Mouse (Mus musculus) hindbrain, embryonic 15.5 days (tissue): ENCODE data around the gene Ifit3. TPM values are rescaled to one million over a fixed set of nuclear protein-coding genes. Genes with fewer than 3 reads are reported as not detected.
"Not testable (repeated sequence)": the region's sequence is repeated elsewhere in the genome, so short reads cannot be mapped to it uniquely, and the experiment has no call there.

Source experiments
- ATAC-seq: fragments of 200-750 bp; cut with Nextera tagmentation; 2 replicates; pipeline ENCODE4 v1.8.0; 2017; ENCODE audit warnings: low read depth, moderate number of reproducible peaks, moderate TSS enrichment; ENCODE audit not compliant: low FRiP score
- H3K27ac ChIP-seq: fragments of 300-500 bp; sonication (generic); replicated peaks from 2 replicates; pipeline ENCODE4 v1.5.1; 2015; ENCODE audit warnings: mild to moderate bottlenecking, inconsistent platforms
- H3K27me3 ChIP-seq: fragments of 300-500 bp; sonication (generic); 2 replicates; pipeline ENCODE4 v1.6.1; 2015; ENCODE audit warnings: control low read depth, inconsistent platforms
- H3K36me3 ChIP-seq: fragments of 300-500 bp; sonication (generic); 2 replicates; pipeline ENCODE4 v1.6.1; 2015; ENCODE audit warnings: control low read depth, inconsistent platforms
- H3K4me1 ChIP-seq: fragments of 300-500 bp; sonication (generic); replicated peaks from 2 replicates; pipeline ENCODE4 v1.6.1; 2015; ENCODE audit warnings: control low read depth, inconsistent platforms
- H3K4me2 ChIP-seq: fragments of 300-500 bp; sonication (generic); 2 replicates; pipeline ENCODE4 v1.6.1; 2015; ENCODE audit warnings: moderate library complexity, mild to moderate bottlenecking, inconsistent platforms
- H3K4me3 ChIP-seq: fragments of 300-500 bp; sonication (generic); 2 replicates; pipeline ENCODE4 v1.5.1; 2015; ENCODE audit warnings: mild to moderate bottlenecking, inconsistent platforms
- H3K9ac ChIP-seq: fragments of 300-500 bp; sonication (generic); 2 replicates; pipeline ENCODE4 v1.6.1; 2015; ENCODE audit warnings: inconsistent platforms
- H3K9me3 ChIP-seq: fragments of 300-500 bp; sonication (generic); 2 replicates; pipeline ENCODE4 v1.6.1; 2016; ENCODE audit warnings: control low read depth, inconsistent platforms
- WGBS: fragments of 180-500 bp; shearing (Covaris S2); methylation state at CpG from one replicate; pipeline ENCODE4 v1.1.7; 2015; 5-methylcytosine and 5-hydroxymethylcytosine counted together
- polyA plus RNA-seq: library from polyadenylated mRNA; unstranded; fragments of >200 nt; fragmentation: Nextera tagmentation; extraction: Ambion mirVana; gene quantifications from 2 replicates; pipeline ENCODE4 v1.2.1, GENCODE M21; 2015

Ifit3 gene
- polyA plus RNA-seq, 1 experiment from 2014 or later: 1.1 TPM

DNA sequence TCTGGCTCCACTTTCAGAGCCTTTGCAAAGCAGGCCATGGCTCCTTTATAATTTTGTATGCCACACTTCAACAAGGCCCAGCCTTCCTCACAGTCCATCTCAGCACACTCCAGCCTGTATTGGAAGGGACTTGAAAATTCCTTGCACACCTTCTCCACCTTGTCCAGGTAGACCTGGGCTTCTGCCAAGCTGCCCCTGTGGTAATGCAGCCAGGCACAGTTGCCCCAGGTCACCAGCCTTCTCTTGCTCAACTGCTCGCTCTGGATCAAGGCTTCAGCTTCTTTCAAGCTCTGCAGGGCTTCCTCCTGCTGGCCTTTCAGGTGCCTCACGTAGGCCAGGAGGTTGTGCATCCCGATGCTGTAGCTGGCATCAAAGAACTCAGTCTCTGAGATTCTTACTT is 11.2 kb downstream of the Ifit3 start:
- not testable (repeated sequence) for H3K4me1 ChIP-seq, H3K4me2 ChIP-seq, H3K9ac ChIP-seq, H3K27me3 ChIP-seq, H3K27ac ChIP-seq, H3K9me3 ChIP-seq, H3K36me3 ChIP-seq, H3K4me3 ChIP-seq, ATAC-seq
- WGBS: 82% methylated on average over 3 of the region's 3 CpGs

DNA sequence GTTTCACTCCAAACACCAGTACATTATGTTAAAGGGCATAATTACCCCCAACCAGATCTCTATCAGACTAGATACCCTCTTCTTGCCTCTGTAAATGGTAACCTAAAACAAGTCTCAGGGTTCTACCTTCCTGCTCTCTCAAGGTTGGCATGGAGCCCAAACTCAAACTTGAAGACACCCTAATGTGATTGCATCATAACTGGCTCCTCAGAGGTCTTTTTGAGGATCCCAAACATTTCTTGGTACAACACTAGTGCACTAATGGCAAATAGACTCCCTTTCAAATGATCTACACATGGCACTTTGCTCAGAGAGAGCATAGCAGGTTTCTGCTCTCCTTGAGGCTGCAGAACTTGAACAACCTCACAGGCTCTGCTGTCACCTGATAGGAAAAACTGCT is 13.5 kb downstream of the Ifit3 start:
- no peaks in the 10 kb centered on the region for H3K4me1 ChIP-seq

DNA sequence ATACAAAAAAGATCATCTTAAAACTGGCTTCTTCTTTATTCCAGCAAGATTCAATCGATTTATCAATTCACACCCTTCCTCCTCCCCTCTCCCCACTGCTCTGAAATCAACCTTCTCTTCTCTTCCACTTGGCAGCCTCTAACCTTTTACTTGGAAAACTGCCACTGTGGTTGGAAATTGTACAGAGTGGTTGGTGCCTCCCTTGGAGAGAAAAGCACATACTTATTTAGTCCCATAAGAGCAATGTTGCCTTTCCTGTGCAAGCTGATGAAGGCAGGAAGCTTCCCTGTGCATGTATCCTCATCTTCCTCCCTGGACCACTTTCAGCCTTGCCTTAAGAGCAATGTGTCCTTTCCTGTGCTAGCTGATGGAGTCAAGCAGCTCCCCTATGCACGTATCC is 15.0 kb downstream of the Ifit3 start:
- Histone ChIP-seq H3K4me1 (no peaks in the 10 kb centered on the region), H3K27me3 (no peaks in the 10 kb centered on the region), H3K4me2 (no peak overlapping the region), H3K9me3 (no peaks in the 10 kb centered on the region), H3K27ac (no peak overlapping the region), H3K36me3 (no peaks in the 10 kb centered on the region), H3K9ac (no peak overlapping the region), H3K4me3 (no peak overlapping the region)
- WGBS: 70% methylated on average over 2 of the region's 2 CpGs
- peak; percentile 42; the same call in 1 of the 2 replicates for ATAC-seq

More for the DNA sequence above, 13.5 kb downstream of the Ifit3 start:
- H3K36me3 ChIP-seq: no peaks in the 10 kb centered on the region
- H3K9ac ChIP-seq: no peak overlapping the region
- H3K4me3 ChIP-seq: no peak overlapping the region
- no peak overlapping the region for H3K4me2 ChIP-seq
- no peaks in the 10 kb centered on the region for H3K9me3 ChIP-seq
- H3K27me3 ChIP-seq: no peaks in the 10 kb centered on the region
- H3K27ac ChIP-seq: no peak overlapping the region
- no peak for ATAC-seq

DNA sequence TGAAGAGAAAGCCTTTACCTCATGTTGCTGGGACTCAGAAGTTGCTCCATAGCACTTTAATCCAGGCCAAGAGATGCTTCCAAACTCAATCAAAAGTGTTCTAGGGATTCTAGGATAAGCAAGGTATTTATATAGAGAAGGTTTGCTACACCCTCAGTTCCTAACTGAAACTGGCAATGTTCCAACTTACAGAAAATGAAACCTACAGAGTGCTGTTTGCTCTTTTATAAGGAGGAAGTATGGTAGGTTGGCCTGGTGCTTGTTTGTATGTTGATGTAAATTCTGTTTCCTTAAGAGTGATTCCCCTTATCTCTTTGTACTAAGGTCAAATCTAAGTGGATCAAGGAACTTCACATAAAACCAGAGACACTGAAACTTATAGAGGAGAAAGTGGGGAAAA is 15.9 kb downstream of the Ifit3 start:
- not testable (repeated sequence) for ATAC-seq, H3K4me2 ChIP-seq

DNA sequence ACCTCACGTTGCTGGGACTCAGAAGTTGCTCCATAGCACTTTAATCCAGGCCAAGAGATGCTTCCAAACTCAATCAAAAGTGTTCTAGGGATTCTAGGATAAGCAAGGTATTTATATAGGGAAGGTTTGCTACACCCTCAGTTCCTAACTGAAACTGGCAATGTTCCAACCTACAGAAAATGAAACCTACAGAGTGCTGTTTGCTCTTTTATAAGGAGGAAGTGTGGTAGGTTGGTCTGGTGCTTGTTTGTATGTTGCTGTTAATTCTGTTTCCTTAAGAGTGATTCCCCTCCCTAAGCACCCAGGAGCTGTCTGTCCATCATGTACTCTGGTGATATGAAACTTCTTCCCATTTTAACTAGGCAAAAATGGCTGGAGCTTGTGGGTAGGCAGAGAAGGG is 18.6 kb downstream of the Ifit3 start, which contains the start of gene Ifit1bl1:
TSS of gene Ifit1bl1 (minus strand) at position 69 of the 400 bp plus-strand sequence.
- 58% methylated on average over 1 of the region's 1 CpGs for WGBS
- not testable (repeated sequence) for H3K27ac ChIP-seq, ATAC-seq

More for the DNA sequence above, 15.9 kb downstream of the Ifit3 start:
- not testable (repeated sequence) for H3K9me3 ChIP-seq, H3K27me3 ChIP-seq, H3K9ac ChIP-seq, H3K4me1 ChIP-seq, H3K27ac ChIP-seq, H3K4me3 ChIP-seq, H3K36me3 ChIP-seq

DNA sequence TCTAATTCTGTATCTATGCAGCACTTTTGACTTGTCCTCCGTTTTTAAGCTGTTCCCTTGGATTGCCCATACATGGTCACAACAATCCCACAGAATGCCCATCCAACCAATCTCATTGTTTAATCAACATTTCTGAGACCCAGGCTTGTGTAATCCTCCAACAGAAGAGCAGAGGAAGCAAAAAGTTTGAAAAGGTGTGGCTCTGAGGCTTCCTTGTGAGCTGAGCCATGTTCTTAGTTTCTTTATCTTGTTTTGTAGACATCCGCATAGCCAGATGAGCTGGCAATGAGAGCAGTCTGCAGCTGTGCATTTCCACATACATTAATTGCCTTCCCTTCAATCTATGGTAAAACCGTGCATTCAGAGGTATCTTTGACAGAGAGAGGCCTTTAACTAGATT is 22.1 kb downstream of the Ifit3 start:
- H3K4me3 ChIP-seq: no peak overlapping the region
- WGBS: 92% methylated on average over 3 of the region's 3 CpGs
- no peaks in the 10 kb centered on the region for H3K36me3 ChIP-seq
- no peak overlapping the region for H3K9ac ChIP-seq
- no peaks in the 10 kb centered on the region for H3K27me3 ChIP-seq
- no peak for ATAC-seq
- H3K9me3 ChIP-seq: no peaks in the 10 kb centered on the region
- no peak overlapping the region for H3K27ac ChIP-seq
- no peaks in the 10 kb centered on the region for H3K4me1 ChIP-seq
- H3K4me2 ChIP-seq: no peak overlapping the region

More for the DNA sequence above, 18.6 kb downstream of the Ifit3 start, which contains the start of gene Ifit1bl1:
- H3K9me3 ChIP-seq, H3K4me1 ChIP-seq, H3K27me3 ChIP-seq, H3K9ac ChIP-seq, H3K4me2 ChIP-seq, H3K36me3 ChIP-seq, H3K4me3 ChIP-seq: not testable (repeated sequence)

DNA sequence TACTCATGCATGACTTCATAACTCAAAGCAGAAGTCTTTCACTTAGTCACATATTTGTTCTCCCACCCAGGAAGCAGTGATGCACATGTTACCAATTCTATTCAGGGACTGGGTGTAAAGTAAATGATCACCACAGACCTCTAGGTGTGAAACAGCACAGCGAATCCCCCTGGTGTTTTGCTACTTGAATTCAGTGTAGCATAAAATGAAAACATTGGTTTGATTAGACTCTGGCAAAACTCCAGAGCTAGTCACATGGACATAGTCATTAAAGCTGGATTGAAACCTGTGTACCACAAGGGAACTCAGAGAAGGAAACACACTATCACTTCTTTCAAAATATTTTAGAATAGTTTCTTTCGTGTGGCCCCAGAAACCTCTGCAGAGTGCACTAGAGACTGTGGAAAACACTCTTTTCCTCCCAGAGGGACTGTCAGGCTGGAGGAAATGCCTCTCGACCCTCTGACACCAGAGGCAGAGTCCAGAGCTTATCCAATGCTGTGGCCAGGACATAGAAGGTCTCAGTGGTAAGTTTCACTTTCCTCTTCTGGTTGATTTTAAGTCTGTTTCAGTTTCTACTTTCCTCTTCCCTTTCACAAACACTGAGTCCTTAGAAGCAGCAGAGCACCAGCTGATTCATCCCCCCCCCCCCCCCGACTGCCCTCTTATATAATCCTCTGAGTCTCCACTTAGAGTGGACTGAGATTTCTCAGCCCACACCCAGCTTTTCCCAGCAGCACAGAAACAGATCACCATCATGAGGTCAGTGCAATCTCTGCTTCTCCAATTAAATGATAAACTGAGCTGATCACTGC is 24.1 kb downstream of the Ifit3 start, which contains the start of gene Ifit3b:
TSS of gene Ifit3b (plus strand) at position 734 of the 815 bp plus-strand sequence.
- H3K4me2 ChIP-seq, H3K9ac ChIP-seq, H3K4me1 ChIP-seq, H3K4me3 ChIP-seq, H3K36me3 ChIP-seq, H3K27ac ChIP-seq, H3K9me3 ChIP-seq, H3K27me3 ChIP-seq: not testable (repeated sequence)
- peak; percentile 72 for ATAC-seq
- 57% methylated on average over 4 of the region's 4 CpGs for WGBS

DNA sequence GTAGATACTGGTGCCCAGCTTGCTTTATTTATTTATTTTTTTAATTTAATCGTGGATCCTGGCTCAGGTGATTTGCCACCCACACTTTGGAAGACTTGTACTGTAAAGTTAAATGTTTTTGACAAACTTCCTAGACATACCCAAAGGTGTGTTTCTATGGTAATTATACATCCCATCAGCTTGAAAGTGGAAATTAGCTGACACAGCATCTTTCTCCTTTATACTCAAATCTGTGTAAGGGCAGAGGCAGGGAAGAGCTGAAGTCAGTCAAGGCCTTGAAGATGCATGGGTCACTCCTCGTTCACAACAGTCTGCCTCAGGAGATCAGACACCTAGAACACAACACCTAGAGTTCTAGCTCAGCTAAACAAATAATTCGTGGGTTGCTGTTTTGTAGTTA is 26.8 kb downstream of the Ifit3 start:
- not testable (repeated sequence) for H3K36me3 ChIP-seq, H3K4me2 ChIP-seq, H3K9ac ChIP-seq, H3K9me3 ChIP-seq, H3K4me1 ChIP-seq, H3K27me3 ChIP-seq, ATAC-seq, H3K4me3 ChIP-seq, H3K27ac ChIP-seq
- WGBS: 84% methylated on average over 3 of the region's 3 CpGs

DNA sequence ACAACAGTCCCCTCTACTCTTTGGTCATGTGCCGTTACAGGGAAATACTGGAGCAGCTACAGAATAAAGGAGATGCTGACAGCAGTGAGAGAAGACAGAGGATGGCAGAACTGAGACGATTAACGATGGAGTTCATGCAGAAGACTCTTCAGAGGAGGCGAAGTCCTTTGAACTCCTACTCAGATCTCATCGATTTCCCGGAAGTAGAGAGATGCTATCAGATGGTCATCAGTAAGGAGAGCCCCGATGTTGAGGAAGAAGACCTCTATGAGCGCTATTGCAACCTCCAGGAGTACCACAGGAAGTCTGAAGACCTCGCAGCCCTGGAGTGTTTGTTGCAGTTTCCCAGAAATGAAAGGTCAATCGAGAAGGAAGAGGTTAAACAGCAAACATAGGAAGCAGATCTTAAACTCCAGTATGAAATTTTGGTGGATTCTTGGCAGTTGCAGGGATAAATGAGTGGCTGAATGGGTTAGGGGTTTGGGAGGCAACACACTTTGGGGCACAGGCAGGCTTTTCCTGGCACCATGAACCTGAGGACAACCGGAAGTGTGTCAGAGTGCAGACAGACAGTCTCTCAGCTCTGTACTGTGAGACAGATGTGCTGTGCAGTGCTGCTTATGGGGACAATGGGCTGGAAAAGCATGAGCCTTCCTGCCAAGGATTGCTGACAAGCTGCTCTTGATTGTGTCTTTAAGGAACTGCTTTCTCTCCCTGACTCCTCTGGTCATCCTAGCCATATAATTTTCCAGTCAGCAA is 29.1 kb downstream of the Ifit3 start:
- not testable (repeated sequence) for H3K36me3 ChIP-seq, H3K4me1 ChIP-seq, H3K4me2 ChIP-seq, H3K4me3 ChIP-seq, H3K9ac ChIP-seq, ATAC-seq, H3K27ac ChIP-seq, H3K9me3 ChIP-seq, H3K27me3 ChIP-seq
- 83% methylated on average over 6 of the region's 11 CpGs for WGBS

DNA sequence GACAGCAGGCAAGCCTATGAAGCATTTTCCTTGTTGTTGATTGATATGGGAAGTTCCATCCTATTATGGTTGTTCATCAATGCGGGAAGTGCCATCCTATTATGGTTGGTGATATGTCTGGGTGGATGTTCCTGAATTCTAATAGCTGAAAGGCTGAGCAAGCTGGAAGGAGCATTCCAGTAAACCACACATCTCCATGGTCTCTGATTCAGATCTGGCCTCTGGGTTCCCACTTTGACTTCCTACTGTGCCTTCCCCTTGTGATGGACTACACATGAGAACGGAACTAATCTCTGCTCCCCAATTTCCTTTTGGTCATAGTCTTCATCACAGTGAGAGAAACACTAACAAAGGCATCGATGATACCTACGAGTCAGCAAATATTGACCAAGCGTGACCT is 37.5 kb downstream of the Ifit3 start:
- H3K4me1 ChIP-seq: no peaks in the 10 kb centered on the region
- H3K9ac ChIP-seq: no peak overlapping the region
- ATAC-seq: no peak
- no peaks in the 10 kb centered on the region for H3K27me3 ChIP-seq
- no peak overlapping the region for H3K27ac ChIP-seq
- no peak overlapping the region for H3K4me3 ChIP-seq
- WGBS: 91% methylated on average over 5 of the region's 5 CpGs
- no peaks in the 10 kb centered on the region for H3K9me3 ChIP-seq
- H3K4me2 ChIP-seq: no peak overlapping the region
- no peaks in the 10 kb centered on the region for H3K36me3 ChIP-seq

DNA sequence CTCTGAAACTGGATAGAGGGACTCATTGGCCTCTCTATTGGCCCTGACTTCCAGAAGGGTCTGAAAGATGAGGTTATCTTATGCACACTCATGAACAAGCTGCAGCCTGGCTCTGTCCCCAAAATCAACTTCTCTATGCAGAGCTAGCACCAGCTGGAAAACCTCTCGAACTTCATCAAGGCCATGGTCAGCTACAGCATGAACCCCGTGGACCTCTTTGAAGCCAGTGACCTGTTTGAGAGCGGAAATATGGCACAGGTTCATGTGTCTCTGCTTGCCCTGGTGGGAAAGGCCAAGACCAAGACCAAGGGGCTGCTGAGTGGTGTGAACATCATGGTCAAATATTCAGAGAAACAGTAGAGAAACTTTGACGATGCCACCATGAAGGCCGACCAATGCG is 40.5 kb downstream of the Ifit3 start:
- no peaks in the 10 kb centered on the region for H3K4me1 ChIP-seq
- no peak overlapping the region for H3K4me3 ChIP-seq
- WGBS: 95% methylated on average over 6 of the region's 6 CpGs
- H3K36me3 ChIP-seq: no peaks in the 10 kb centered on the region
- no peaks in the 10 kb centered on the region for H3K27me3 ChIP-seq
- no peak overlapping the region for H3K4me2 ChIP-seq
- H3K27ac ChIP-seq: no peak overlapping the region
- no peak overlapping the region for H3K9ac ChIP-seq
- ATAC-seq: no peak
- no peaks in the 10 kb centered on the region for H3K9me3 ChIP-seq

DNA sequence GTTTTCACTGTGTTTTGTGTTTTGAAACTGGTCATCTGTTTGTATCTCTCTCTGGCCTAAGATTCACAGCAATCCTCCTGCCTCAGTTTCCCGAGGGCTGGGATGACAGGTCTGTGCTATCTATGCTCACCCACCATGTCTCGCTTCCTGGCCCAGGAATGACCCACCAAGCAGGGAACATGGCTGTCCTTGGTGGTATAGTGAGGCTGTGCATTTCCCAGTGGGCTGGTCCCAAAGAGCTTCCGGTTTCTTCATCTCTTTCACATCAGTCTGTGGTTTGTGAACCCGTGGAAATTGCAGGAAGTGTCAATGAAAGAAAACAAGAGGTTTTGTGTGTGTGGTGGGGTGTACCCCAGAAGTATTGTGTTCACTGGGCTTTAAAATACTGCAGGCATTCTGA is 41.3 kb downstream of the Ifit3 start:
- ATAC-seq: no peak
- Histone ChIP-seq H3K4me2 (no peak overlapping the region), H3K4me3 (no peak overlapping the region), H3K9me3 (no peaks in the 10 kb centered on the region), H3K36me3 (no peaks in the 10 kb centered on the region), H3K4me1 (no peaks in the 10 kb centered on the region), H3K27ac (no peak overlapping the region), H3K9ac (no peak overlapping the region), H3K27me3 (no peaks in the 10 kb centered on the region)
- WGBS: 87% methylated on average over 4 of the region's 4 CpGs
